Mouse (Mus musculus): ENCODE measurements around the gene Odf3.

The Odf3 gene

GRCm38 (mm10) chr7:140840750-140841735 lies 6.6 kb upstream of the Odf3 start:
- ATAC-seq (ENCODE audit: insufficient number of reproducible peaks, low FRiP score, low TSS enrichment), result no peak

GRCm38 (mm10) chr7:140843806-140844205 lies 3.8 kb upstream of the Odf3 start:
- ATAC-seq (ENCODE audit: insufficient number of reproducible peaks, low FRiP score, low TSS enrichment), result no peak

GRCm38 (mm10) chr7:140844905-140845665 lies 2.5 kb upstream of the Odf3 start, which contains the start of gene Scgb1c1:
Gene Scgb1c1, plus strand, starts transcription at chr7:140845547.
- peak; percentile 74; the same call in 1 of the 2 replicates for ATAC-seq (ENCODE audit: insufficient number of reproducible peaks, low FRiP score, low TSS enrichment)

GRCm38 (mm10) chr7:140845683-140846082 lies 1.9 kb upstream of the Odf3 start:
- no peak for ATAC-seq (ENCODE audit: insufficient number of reproducible peaks, low FRiP score, low TSS enrichment)

- ATAC-seq (ENCODE audit: insufficient number of reproducible peaks, low FRiP score, low TSS enrichment), result no peak
These were observed 929 bp upstream of the Odf3 start for GRCm38 (mm10) chr7:140846676-140847075.

GRCm38 (mm10) chr7:140848591-140848990 lies 986 bp downstream of the Odf3 start:
- no peak for ATAC-seq (ENCODE audit: insufficient number of reproducible peaks, low FRiP score, low TSS enrichment)

- ATAC-seq (ENCODE audit: insufficient number of reproducible peaks, low FRiP score, low TSS enrichment), result no peak
These were observed 4.3 kb downstream of the Odf3 start for GRCm38 (mm10) chr7:140851916-140852315.

GRCm38 (mm10) chr7:140853386-140853785 lies 5.8 kb downstream of the Odf3 start:
- ATAC-seq (ENCODE audit: insufficient number of reproducible peaks, low FRiP score, low TSS enrichment), result no peak

- no peak for ATAC-seq (ENCODE audit: insufficient number of reproducible peaks, low FRiP score, low TSS enrichment)
These were observed 6.9 kb downstream of the Odf3 start for GRCm38 (mm10) chr7:140854483-140854882.

- ATAC-seq (ENCODE audit: insufficient number of reproducible peaks, low FRiP score, low TSS enrichment), result no peak
These were observed 7.6 kb downstream of the Odf3 start for GRCm38 (mm10) chr7:140855181-140855580.

- peak; percentile 85 for ATAC-seq (ENCODE audit: insufficient number of reproducible peaks, low FRiP score, low TSS enrichment)
These were observed 8.5 kb downstream of the Odf3 start, which contains the start of gene Gm45785 for GRCm38 (mm10) chr7:140855860-140856784. Gene Gm45785, minus strand, starts transcription at chr7:140856331.

GRCm38 (mm10) chr7:140856785-140857549 lies 9.4 kb downstream of the Odf3 start, which contains the start of gene Ric8a:
Gene Ric8a, plus strand, starts transcription at chr7:140856957.
- peak; percentile 77 for ATAC-seq (ENCODE audit: insufficient number of reproducible peaks, low FRiP score, low TSS enrichment)

GRCm38 (mm10) chr7:140857550-140858505 lies 10.2 kb downstream of the Odf3 start, which contains the start of gene Bet1l:
Gene Bet1l, minus strand, starts transcription at chr7:140857577.
- 0 out of 2 replicates have a peak, but pooled peaks have one; percentile 4 for ATAC-seq (ENCODE audit: insufficient number of reproducible peaks, low FRiP score, low TSS enrichment)

GRCm38 (mm10) chr7:140858746-140859145 lies 11.1 kb downstream of the Odf3 start:
- ATAC-seq (ENCODE audit: insufficient number of reproducible peaks, low FRiP score, low TSS enrichment), result no peak

- ATAC-seq (ENCODE audit: insufficient number of reproducible peaks, low FRiP score, low TSS enrichment), result no peak
These were observed 12.4 kb downstream of the Odf3 start for GRCm38 (mm10) chr7:140859997-140860396.

GRCm38 (mm10) chr7:140860728-140861127 lies 13.1 kb downstream of the Odf3 start:
- no peak for ATAC-seq (ENCODE audit: insufficient number of reproducible peaks, low FRiP score, low TSS enrichment)

GRCm38 (mm10) chr7:140864761-140865160 lies 17.2 kb downstream of the Odf3 start:
- no peak for ATAC-seq (ENCODE audit: insufficient number of reproducible peaks, low FRiP score, low TSS enrichment)

- no peak for ATAC-seq (ENCODE audit: insufficient number of reproducible peaks, low FRiP score, low TSS enrichment)
These were observed 26.6 kb downstream of the Odf3 start for GRCm38 (mm10) chr7:140874224-140874623.
